Mouse (Mus musculus): ENCODE measurements around the gene Efna5.

Gene Efna5

GRCm38 (mm10) chr17:62881176-62881790 is at the start of gene Efna5:
Gene Efna5 (minus strand): TSS chr17:62881317.
- DNase-seq (ENCODE audit: low read depth) = peak; percentile 71

DNA sequence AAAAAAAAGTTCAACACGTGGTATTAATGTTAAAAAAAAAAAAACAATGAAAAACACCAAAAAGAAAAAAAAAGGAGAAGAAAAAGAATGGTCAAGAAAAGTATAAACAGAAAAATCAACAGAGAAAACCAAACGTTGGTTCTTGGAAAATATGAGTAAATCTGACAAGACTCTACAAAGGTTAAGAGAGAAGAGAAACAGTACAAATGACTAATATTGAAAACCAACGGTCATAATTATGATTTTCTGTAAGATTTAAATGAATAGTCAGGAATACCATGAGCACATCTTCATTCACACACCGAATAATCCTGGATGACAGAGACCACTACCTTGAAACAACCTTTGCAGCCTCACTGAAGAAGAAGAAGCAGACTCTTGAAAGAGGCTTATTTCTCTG is 34.2 kb upstream of the Efna5 start:
- DNase-seq (ENCODE audit: low read depth) = no peak

DNA sequence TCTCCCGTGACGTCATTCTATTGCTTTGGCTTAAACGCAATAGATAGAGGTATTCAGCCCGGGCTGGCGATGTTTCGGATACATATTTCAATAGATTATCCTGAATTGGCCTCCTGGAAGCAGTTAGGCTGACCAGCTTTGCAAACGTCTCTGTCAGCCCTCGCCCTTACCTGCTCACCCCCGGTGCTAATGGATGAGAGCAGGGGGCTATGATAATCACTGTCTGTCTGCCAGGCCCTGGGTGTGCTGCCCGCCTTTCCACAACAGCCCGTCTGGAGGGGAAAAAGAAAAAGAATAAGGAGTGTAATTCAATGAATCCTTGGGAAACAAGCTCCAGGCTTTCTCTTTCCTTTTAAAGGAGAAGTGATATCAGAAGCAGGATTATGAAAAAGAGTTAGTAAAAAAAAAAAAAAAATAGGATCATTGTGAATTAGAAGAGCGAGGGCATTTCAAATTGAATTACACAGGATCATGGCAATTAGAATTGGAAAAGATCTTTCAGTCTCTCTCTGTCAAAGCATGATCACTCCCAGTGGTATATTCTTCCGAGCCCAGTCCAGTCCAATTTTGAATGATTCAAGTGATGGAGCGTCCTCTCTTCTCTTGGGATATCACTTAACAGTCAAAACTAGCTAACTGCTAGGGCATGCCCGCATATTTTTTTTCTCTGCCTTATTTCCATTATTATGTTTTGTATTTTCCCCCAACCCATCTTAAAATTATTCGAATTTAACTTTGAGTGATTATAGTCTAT is 24.8 kb upstream of the Efna5 start:
- no peak for DNase-seq (ENCODE audit: low read depth)

DNA sequence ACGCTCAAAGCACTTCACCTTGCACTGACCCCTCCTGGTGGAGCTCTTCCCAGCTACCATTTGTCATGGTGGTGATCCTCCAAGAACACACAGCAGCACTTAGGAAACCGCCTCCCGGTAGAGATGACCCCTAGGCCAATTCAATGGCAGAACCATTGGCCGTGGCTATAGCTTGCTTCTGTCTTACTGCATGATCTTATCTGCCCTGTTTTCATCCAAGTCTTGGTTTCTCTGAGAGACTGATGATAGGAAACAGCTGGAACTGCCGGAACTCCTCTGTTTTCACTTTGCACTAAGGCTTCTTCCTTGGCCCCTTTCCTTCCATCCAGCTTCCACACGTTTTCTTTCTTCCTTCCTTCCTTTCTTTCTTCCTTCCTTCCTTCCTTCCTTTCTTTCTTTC is 17.9 kb upstream of the Efna5 start:
- no peak for DNase-seq (ENCODE audit: low read depth)

DNA sequence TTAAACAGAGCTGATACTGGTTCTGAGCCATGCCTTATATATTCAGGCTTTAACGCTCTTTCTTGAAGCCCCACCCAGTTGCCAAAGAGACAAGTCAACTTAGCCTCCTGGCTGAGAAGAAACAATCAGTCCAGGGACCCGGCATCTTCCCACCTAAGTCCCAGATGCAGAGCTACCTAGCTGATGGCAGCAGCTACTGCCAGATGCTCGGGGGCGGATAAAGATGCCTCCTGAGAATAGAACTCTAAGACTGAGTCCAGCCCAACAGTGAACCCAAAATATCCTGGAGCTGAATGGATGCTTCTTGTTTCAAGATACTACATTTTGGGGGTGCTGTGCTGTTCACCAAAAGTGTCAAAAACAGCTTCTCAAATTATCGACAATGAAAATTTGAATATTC is 8.9 kb upstream of the Efna5 start:
- DNase-seq (ENCODE audit: low read depth) = no peak

DNA sequence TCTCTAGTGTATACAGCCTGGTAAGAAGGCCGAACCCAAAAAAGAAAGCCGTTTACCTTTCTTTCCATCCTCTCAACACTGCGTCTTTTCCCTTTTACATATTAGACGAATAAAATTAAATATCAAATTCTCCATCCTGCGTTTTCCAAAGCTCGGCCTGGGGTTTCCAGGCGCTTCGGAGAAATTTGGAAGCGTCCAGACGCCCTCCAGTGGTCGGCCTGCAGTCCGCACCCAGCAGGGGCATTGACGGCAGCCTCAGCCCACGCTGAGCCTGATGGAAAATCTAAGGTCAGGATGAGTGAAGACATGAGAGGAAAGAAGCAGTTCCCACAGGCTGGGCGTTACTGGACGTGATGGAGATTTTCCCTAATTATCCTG is 3.0 kb upstream of the Efna5 start:
- DNase-seq (ENCODE audit: low read depth) = peak; percentile 94

DNA sequence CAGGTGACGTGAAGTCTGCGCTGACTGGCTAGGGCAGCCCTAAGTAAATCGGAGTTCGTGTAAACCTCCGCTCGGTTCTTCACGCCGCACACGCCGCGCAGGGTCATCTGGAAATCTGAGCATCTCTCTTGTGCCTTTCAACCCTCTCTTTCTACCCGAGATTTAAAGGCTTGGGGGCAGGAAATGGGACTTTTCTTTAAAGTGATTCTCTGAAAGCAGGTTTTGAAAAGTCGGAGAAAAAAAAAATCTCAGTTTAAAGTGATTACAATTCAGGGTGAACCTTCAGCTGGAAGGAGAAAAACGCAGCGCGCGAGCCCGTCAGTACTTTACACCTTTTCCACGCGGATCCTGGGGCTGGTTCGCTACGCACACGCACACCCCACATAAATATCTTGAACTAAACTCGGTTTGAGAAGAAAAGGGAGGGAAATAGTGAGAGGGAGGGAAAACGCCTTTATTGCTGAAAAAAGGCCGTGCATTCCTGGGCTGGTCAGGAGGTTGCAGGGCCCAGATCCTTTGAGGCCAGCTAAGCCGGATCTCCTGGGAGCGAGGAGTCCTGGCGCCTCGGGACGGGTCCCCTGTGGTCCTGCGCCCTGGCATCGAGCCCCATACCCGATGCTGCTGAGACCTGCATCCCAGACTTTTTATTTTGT is 2.5 kb upstream of the Efna5 start:
- DNase-seq (ENCODE audit: low read depth) = no peak

DNA sequence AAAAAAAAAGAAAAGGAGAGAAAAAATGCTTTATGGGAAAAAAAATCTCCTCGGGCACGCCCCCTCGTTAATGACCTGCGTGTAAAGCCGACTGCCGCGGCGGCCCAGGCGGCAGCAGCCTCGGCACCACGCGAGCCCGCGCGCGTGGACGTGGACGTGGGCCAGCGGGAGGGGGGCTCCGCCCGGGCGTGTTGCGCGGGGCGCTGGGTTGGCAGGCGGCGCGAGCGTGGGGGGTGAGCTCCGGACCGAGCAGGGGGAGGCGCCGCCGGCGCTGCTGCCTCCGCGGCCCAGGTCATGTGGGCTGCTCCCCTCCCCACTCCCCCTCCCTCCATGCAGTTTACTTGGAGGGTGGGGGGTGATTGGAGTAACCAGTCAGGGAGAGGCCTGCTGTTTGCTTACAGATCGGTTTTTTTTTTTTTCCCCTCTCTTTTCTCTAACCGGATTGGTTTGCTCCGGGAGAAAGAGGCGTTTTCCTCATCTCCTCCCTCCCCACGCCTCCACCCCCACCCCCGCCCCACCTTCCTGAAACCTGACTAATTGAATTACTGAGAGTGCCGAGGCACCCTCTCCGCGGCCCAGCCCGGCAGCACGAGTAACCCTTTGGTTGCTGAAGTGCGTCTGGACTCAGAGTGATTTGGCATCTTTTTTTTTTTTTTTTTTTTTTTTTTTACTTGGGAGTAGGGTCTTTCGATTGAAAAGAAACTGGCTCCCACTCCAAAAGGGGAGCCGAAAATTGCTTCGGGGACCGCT is 1.8 kb upstream of the Efna5 start:
- peak; percentile 95 for DNase-seq (ENCODE audit: low read depth)

GRCm38 (mm10) chr17:62881791-62882725 is 941 bp upstream of the Efna5 start:
- peak; percentile 85 for DNase-seq (ENCODE audit: low read depth)

DNA sequence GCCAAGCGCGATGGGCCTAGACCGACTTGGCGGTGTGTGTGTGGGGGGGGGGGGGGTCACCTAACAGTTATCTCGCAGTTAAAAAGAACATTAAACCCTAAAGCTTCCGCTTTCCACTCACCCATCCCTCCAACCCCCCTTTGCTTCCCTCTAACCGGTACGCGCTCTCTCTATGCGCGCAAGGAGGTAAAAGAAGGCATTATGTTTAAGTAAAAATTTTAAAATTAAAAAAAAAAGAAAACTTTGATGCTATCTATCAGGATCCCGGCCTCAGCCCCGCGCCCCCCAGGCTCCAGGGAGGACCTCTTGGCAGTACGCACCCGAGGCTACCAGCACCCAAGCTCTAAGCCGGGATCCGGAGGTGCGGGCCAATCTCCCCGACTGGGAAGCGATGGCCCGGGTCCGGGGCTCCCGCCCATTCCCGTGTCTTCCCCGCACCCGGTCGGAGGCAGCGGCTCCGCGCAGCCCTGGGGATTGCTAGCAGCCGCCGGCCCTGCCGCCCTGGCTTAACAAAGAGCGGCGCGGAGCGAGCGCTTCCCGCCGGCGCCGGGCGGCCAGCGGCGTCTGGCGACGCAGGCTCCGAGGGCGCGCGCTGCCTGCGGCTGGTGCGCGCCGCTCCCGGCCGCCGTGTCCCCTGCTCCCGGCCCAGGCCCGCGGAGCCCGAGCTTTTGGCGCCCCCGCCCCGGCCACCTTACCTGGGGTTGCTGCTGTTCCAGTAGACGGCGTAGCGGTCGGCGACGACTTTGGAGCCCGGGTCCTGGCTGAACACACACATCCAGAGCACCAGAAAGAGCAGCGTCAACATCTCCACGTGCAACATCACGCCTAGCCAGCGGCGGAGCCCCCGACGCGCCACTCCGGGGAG is 574 bp downstream of the Efna5 start:
- DNase-seq (ENCODE audit: low read depth) = peak; percentile 73

GRCm38 (mm10) chr17:62879526-62880310 is 1.4 kb downstream of the Efna5 start:
- peak; percentile 79 for DNase-seq (ENCODE audit: low read depth)

DNA sequence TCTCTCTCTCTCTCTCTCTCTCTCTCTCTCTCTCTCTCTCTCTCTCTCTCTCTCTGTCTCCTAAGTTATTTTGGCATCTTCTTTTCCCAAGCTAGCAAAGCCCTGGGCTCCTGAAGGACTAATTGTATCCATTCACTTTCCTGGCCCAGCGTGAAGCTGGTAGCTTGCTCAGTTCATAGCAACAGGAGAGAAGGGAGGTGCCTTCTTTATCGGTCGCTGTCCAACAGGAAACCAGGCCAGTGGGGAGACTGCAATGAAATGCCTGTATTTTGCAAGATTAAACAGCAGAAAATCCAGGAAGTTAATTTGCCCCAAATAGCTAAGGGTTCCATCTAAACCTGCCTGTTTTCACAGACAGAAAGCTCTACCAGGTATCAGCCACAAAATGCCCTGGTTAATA is 5.4 kb downstream of the Efna5 start:
- peak; percentile 58 for DNase-seq (ENCODE audit: low read depth)

GRCm38 (mm10) chr17:62871928-62872327 is 9.2 kb downstream of the Efna5 start:
- DNase-seq (ENCODE audit: low read depth) = no peak

DNA sequence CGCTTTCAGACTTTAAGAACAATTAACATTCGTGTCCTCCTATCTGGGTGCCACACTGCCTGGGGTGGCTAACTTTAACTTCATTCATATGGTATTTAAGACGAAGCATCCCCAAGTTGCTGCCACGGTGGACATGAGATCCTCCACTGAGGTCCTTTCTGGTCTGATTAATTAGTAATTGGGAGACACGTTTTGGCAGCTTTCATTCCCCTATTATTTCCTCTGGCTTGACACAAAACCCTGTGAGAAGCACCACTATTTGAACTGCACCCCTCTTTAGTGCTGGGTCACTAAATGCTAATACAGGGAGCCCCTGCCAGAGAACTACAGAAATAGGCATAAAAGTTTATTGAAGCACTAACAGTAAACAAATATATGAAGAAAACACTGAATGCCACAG is 9.9 kb downstream of the Efna5 start:
- DNase-seq (ENCODE audit: low read depth) = no peak

GRCm38 (mm10) chr17:62870446-62870845 is 10.7 kb downstream of the Efna5 start:
- no peak for DNase-seq (ENCODE audit: low read depth)

DNA sequence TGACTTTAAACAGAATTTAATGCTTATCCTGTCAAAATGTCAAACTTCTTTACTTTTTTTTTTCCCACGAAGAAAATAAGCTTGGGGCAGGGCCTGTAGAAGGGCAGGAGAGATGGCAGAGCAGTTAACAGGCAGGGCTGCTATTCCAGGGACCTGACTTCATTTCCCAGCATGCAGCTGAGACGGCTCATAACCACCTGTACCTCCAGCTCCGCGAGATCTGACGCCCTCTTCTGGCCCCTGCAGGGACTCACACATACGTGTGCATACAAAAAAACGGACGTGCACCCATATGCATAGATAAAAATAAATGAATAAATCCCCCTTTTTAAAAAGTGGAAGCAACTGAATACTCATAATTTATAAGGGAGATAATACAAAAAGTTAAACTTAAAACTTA is 16.2 kb downstream of the Efna5 start:
- DNase-seq (ENCODE audit: low read depth) = no peak

GRCm38 (mm10) chr17:62863004-62863403 is 18.1 kb downstream of the Efna5 start:
- DNase-seq (ENCODE audit: low read depth) = no peak

- DNase-seq (ENCODE audit: low read depth) = peak; percentile 18
Observed at GRCm38 (mm10) chr17:62862298-62862999, 18.7 kb downstream of the Efna5 start.

DNA sequence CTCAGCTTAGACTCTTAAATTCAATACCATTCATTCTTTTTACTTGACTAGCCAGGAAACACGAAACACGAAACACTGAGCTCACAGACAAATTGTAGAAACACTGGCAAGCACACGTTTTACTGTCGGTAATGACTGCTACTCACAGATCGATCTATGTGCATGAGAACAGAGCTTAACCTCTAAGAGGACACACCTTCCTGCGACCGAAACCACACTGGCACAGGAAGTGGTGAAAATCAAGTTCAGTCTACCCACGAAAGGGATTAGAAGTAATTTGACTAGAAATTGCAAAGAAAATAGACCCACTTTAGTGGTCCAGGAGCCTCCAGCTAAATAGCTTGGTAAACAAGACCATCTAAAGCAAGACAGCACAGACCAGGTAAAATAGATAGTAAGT is 23.8 kb downstream of the Efna5 start:
- no peak for DNase-seq (ENCODE audit: low read depth)
